Mouse (Mus musculus): ENCODE results near the gene Tmem213.

- no peak for TF ChIP-seq CTCF (IDR thresholded peaks at IDR 0.05; ENCODE audit: borderline replicate concordance, insufficient read depth, low read length)
- no peak for TF ChIP-seq POLR2A (IDR thresholded peaks at IDR 0.05; ENCODE audit: low read depth, low read length)
Measured at GRCm38 (mm10) chr6:38096961-38097370, 12.1 kb upstream of the Tmem213 start.
